Mouse (Mus musculus) forebrain, embryonic 14.5 days (tissue): ENCODE measurements around the gene Memo1. TPM values are rescaled to one million over a fixed set of nuclear protein-coding genes. Genes with fewer than 3 reads are reported as not detected.
"Not testable (repeated sequence)": the region's sequence is repeated elsewhere in the genome, so short reads cannot be mapped to it uniquely, and the experiment has no call there.

Experiments used
- ATAC-seq: fragments of 200-750 bp; cut with Nextera tagmentation; 2 replicates; pipeline ENCODE4 v1.8.0; 2017; ENCODE audit warnings: mild to moderate bottlenecking, moderate library complexity
- DNase-seq: peaks from one replicate; pipeline ENCODE4 v3.0.0-alpha.2; 2015; ENCODE audit warnings: low spot score
- H3K27ac ChIP-seq: fragments of 300-500 bp; sonication (generic); 2 replicates; pipeline ENCODE4 v1.5.1; 2014; ENCODE audit warnings: low read depth, mild to moderate bottlenecking, control low read depth, low read length, moderate library complexity
- H3K27me3 ChIP-seq: fragments of 300-500 bp; sonication (generic); replicated peaks from 2 replicates; pipeline ENCODE4 v1.6.1; 2014; ENCODE audit warnings: low read length, control low read depth, mixed read lengths; ENCODE audit not compliant: control insufficient read depth, insufficient read depth
- H3K36me3 ChIP-seq: fragments of 300-500 bp; sonication (generic); 2 replicates; pipeline ENCODE4 v1.6.1; 2014; ENCODE audit warnings: low read length, control low read depth; ENCODE audit not compliant: control insufficient read depth, insufficient read depth
- H3K4me1 ChIP-seq: fragments of 300-500 bp; sonication (generic); 2 replicates; pipeline ENCODE4 v1.6.1; 2014; ENCODE audit warnings: antibody characterized with exemption, low read length, control low read depth; ENCODE audit not compliant: control insufficient read depth, insufficient read depth
- H3K4me2 ChIP-seq: fragments of 300-500 bp; sonication (generic); 2 replicates; pipeline ENCODE4 v1.6.1; 2014; ENCODE audit warnings: mild to moderate bottlenecking, control low read depth, low read length
- H3K4me3 ChIP-seq: fragments of 300-500 bp; sonication (generic); 2 replicates; pipeline ENCODE4 v1.5.1; 2014; ENCODE audit warnings: low read depth, low read length, control low read depth
- H3K9ac ChIP-seq: fragments of 300-500 bp; sonication (generic); 2 replicates; pipeline ENCODE4 v1.6.1; 2014; ENCODE audit warnings: mild to moderate bottlenecking, low read length, control low read depth, moderate library complexity
- H3K9me3 ChIP-seq: fragments of 300-500 bp; sonication (generic); replicated peaks from 2 replicates; pipeline ENCODE4 v1.6.1; 2016; ENCODE audit warnings: low read length, control low read depth, mixed read lengths; ENCODE audit not compliant: control insufficient read depth
- WGBS: fragments of 180-500 bp; shearing (Covaris S2); extraction: QIAGEN DNeasy Blood & Tissue Kit; methylation state at CpG from one replicate; pipeline ENCODE4 v1.1.7; 2014; 5-methylcytosine and 5-hydroxymethylcytosine counted together
- polyA plus RNA-seq: library from polyadenylated mRNA; unstranded; fragments of >200 nt; fragmentation: Nextera tagmentation; extraction: Ambion mirVana; gene quantifications from 2 replicates; pipeline ENCODE4 v1.2.1, GENCODE M21; 2014

Memo1 gene
- polyA plus RNA-seq, 1 experiment from 2014 or later, result 85.3 TPM

GRCm38 (mm10) chr17:74191446-74191845 is 103.9 kb downstream of the Memo1 start:
- Histone ChIP-seq H3K9ac (no peak overlapping the region), H3K4me2 (no peak overlapping the region), H3K36me3 (no peaks in the 10 kb centered on the region), H3K4me3 (no peak overlapping the region), H3K27ac (no peak overlapping the region), H3K4me1 (no peaks in the 10 kb centered on the region), H3K27me3 (no peaks in the 10 kb centered on the region), H3K9me3 (no peaks in the 10 kb centered on the region)
- DNase-seq, result no peak
- 68% methylated on average over 5 of the region's 5 CpGs for WGBS
- ATAC-seq, result no peak

GRCm38 (mm10) chr17:74186197-74186596 is 109.1 kb downstream of the Memo1 start:
- ATAC-seq (peak; percentile 60; the same call in 1 of the 2 replicates), DNase-seq (peak; percentile 6)
- 76% methylated on average over 5 of the region's 5 CpGs for WGBS
- Histone ChIP-seq H3K27ac (no peak overlapping the region), H3K4me2 (no peak overlapping the region), H3K9ac (no peak overlapping the region), H3K27me3 (no peaks in the 10 kb centered on the region), H3K4me1 (no peaks in the 10 kb centered on the region), H3K4me3 (no peak overlapping the region), H3K36me3 (no peaks in the 10 kb centered on the region), H3K9me3 (no peaks in the 10 kb centered on the region)

GRCm38 (mm10) chr17:74184739-74185138 is 110.6 kb downstream of the Memo1 start:
- DNase-seq (no peak), ATAC-seq (no peak)
- no peak overlapping the region for H3K4me2 ChIP-seq
- no peak overlapping the region for H3K27ac ChIP-seq
- no peaks in the 10 kb centered on the region for H3K36me3 ChIP-seq
- no peaks in the 10 kb centered on the region for H3K27me3 ChIP-seq
- no peak overlapping the region for H3K4me3 ChIP-seq
- WGBS, result 92% methylated on average over 1 of the region's 1 CpGs
- H3K9ac ChIP-seq, result no peak overlapping the region
- H3K4me1 ChIP-seq, result no peaks in the 10 kb centered on the region
- no peaks in the 10 kb centered on the region for H3K9me3 ChIP-seq

- no peaks in the 10 kb centered on the region for H3K27me3 ChIP-seq
- no peaks in the 10 kb centered on the region for H3K9me3 ChIP-seq
- no peak overlapping the region for H3K9ac ChIP-seq
- no peak for ATAC-seq
- no peaks in the 10 kb centered on the region for H3K36me3 ChIP-seq
- no peak for DNase-seq
- no peak overlapping the region for H3K4me2 ChIP-seq
- no peak overlapping the region for H3K27ac ChIP-seq
- no peak overlapping the region for H3K4me3 ChIP-seq
- H3K4me1 ChIP-seq, result no peaks in the 10 kb centered on the region
Observed at GRCm38 (mm10) chr17:74180889-74181288, 114.4 kb downstream of the Memo1 start.

GRCm38 (mm10) chr17:74179640-74180039 is 115.7 kb downstream of the Memo1 start:
- not testable (repeated sequence) for H3K4me2 ChIP-seq, ATAC-seq, H3K9ac ChIP-seq, H3K9me3 ChIP-seq, H3K4me3 ChIP-seq, H3K36me3 ChIP-seq, H3K4me1 ChIP-seq, DNase-seq, H3K27ac ChIP-seq, H3K27me3 ChIP-seq
- 96% methylated on average over 2 of the region's 2 CpGs for WGBS

GRCm38 (mm10) chr17:74173726-74174125 is 121.6 kb downstream of the Memo1 start:
- Histone ChIP-seq H3K36me3 (no peaks in the 10 kb centered on the region), H3K4me1 (no peaks in the 10 kb centered on the region), H3K27ac (no peak overlapping the region), H3K27me3 (no peaks in the 10 kb centered on the region), H3K4me2 (no peak overlapping the region), H3K9ac (no peak overlapping the region), H3K9me3 (no peaks in the 10 kb centered on the region), H3K4me3 (no peak overlapping the region)
- DNase-seq (no peak), ATAC-seq (no peak)

- Histone ChIP-seq H3K27ac (no peak overlapping the region), H3K4me1 (no peaks in the 10 kb centered on the region), H3K36me3 (no peaks in the 10 kb centered on the region), H3K27me3 (no peaks in the 10 kb centered on the region), H3K9me3 (no peaks in the 10 kb centered on the region), H3K9ac (no peak overlapping the region), H3K4me2 (no peak overlapping the region), H3K4me3 (no peak overlapping the region)
- ATAC-seq (no peak), DNase-seq (no peak)
- 82% methylated on average over 1 of the region's 1 CpGs for whole genome bisulfite sequencing
Observed at GRCm38 (mm10) chr17:74172834-74173233, 122.5 kb downstream of the Memo1 start.

GRCm38 (mm10) chr17:74159443-74159894 is 135.9 kb downstream of the Memo1 start:
- Histone ChIP-seq H3K27me3 (no peaks in the 10 kb centered on the region), H3K4me1 (peaks cover 2% of the 10 kb centered on the region; the same call in 1 of the 2 replicates), H3K4me3 (peak overlapping the region; percentile 24), H3K27ac (no peak overlapping the region), H3K4me2 (peak overlapping the region; percentile 52), H3K9ac (peak overlapping the region; percentile 43; the same call in 1 of the 2 replicates), H3K9me3 (no peaks in the 10 kb centered on the region), H3K36me3 (no peaks in the 10 kb centered on the region)
- 1% methylated on average over 9 of the region's 9 CpGs for WGBS
- DNase-seq, result peak; percentile 77
- peak; percentile 97 for ATAC-seq

GRCm38 (mm10) chr17:74158161-74158560 is 137.2 kb downstream of the Memo1 start:
- DNase-seq (peak; percentile 13), ATAC-seq (no peak)
- 84% methylated on average over 3 of the region's 3 CpGs for WGBS

More at GRCm38 (mm10) chr17:74158161-74158560, 137.2 kb downstream of the Memo1 start:
- Histone ChIP-seq H3K4me3 (no peak overlapping the region), H3K27me3 (no peaks in the 10 kb centered on the region), H3K4me1 (peaks cover 2% of the 10 kb centered on the region; the same call in 1 of the 2 replicates), H3K36me3 (no peaks in the 10 kb centered on the region), H3K9ac (no peak overlapping the region), H3K9me3 (no peaks in the 10 kb centered on the region), H3K27ac (no peak overlapping the region), H3K4me2 (no peak overlapping the region)
